Mouse (Mus musculus) urinary bladder, adult 18-20 months (tissue): ENCODE results near the gene Ank.

Experiments used
- DNase-seq, 2 experiments: peaks; one replicate each; pipeline ENCODE4 v3.0.0; 2022; ENCODE audit warnings: low spot score in 2 of 2, mixed read lengths in 2 of 2

Ank gene

GRCm38 (mm10) chr15:27598786-27599385 lies 132.4 kb downstream of the Ank start:
- DNase-seq, result no peak

GRCm38 (mm10) chr15:27600524-27600923 lies 134.0 kb downstream of the Ank start:
- no peak for DNase-seq

GRCm38 (mm10) chr15:27604558-27604957 lies 138.1 kb downstream of the Ank start:
- no peak for DNase-seq

- no peak for DNase-seq
These were observed 138.8 kb downstream of the Ank start for GRCm38 (mm10) chr15:27605252-27605651.

GRCm38 (mm10) chr15:27609554-27609953 lies 143.1 kb downstream of the Ank start:
- DNase-seq, result no peak

GRCm38 (mm10) chr15:27612533-27613221 lies 146.2 kb downstream of the Ank start:
- peak in 1 of 2 experiments; percentile 26 for DNase-seq

GRCm38 (mm10) chr15:27613255-27613654 lies 146.8 kb downstream of the Ank start:
- DNase-seq, result no peak

GRCm38 (mm10) chr15:27616159-27616558 lies 149.7 kb downstream of the Ank start:
- DNase-seq, result no peak

- DNase-seq, result no peak
These were observed 150.8 kb downstream of the Ank start for GRCm38 (mm10) chr15:27617227-27617626.

GRCm38 (mm10) chr15:27618778-27619533 lies 152.5 kb downstream of the Ank start:
- DNase-seq, result no peak

- DNase-seq, result no peak
These were observed 153.2 kb downstream of the Ank start for GRCm38 (mm10) chr15:27619683-27620082.

GRCm38 (mm10) chr15:27620475-27621185 lies 154.2 kb downstream of the Ank start:
- DNase-seq, result no peak

- DNase-seq, result no peak
These were observed 156.8 kb downstream of the Ank start for GRCm38 (mm10) chr15:27623286-27623685.

- DNase-seq, result no peak
These were observed 158.8 kb downstream of the Ank start for GRCm38 (mm10) chr15:27625014-27625889.

- DNase-seq, result no peak
These were observed 159.4 kb downstream of the Ank start for GRCm38 (mm10) chr15:27625890-27626255.

- no peak for DNase-seq
These were observed 159.8 kb downstream of the Ank start for GRCm38 (mm10) chr15:27626314-27626713.

GRCm38 (mm10) chr15:27627794-27628193 lies 161.3 kb downstream of the Ank start:
- DNase-seq, result no peak

- no peak for DNase-seq
These were observed 162.6 kb downstream of the Ank start for GRCm38 (mm10) chr15:27629046-27629445.

GRCm38 (mm10) chr15:27629800-27630600 lies 163.5 kb downstream of the Ank start:
- peak in 1 of 2 experiments; percentile 22 for DNase-seq
